Mouse (Mus musculus) liver, adult 2 months (tissue): ENCODE data around the gene Rapgef2.

Experiments used
- CTCF ChIP-seq: fragments of 200-500 bp; IDR thresholded peaks from 2 replicates; pipeline ENCODE4 v1.5.1; 2011; ENCODE audit warnings: low read depth, low read length, control low read depth
- POLR2A ChIP-seq: fragments of 200-500 bp; IDR thresholded peaks from 2 replicates; pipeline ENCODE4 v1.6.1; 2011; ENCODE audit warnings: low read length, control low read depth; ENCODE audit not compliant: insufficient read depth; ENCODE audit errors: extremely low read depth

- TF ChIP-seq CTCF = no peak
- TF ChIP-seq POLR2A = no peak
These were observed 11.0 kb upstream of the Rapgef2 start for GRCm38 (mm10) chr3:79297281-79297680.
